Comparison of ENCODE assay signal across 17 mouse cellular contexts in genomic region chr11:31832439-31832980, GRCm38 (mm10). TPM values are rescaled to one million over a fixed set of nuclear protein-coding genes. Genes with fewer than 3 reads are reported as not detected.
DNase-seq lines count a peak whose midpoint lies in the region; ATAC-seq lines count a peak whose summit lies in the region.
"Had no signal": no experiment of that assay in that cellular context is flagged by ENCODE, and none has a peak within 500 bp of the region (broad histone marks: within the 10 kb centered on the region; RNA-seq: fewer than 3 reads in every experiment).

No protein-coding gene starts in this region.

- no peak overlapping the region for H3K4me2 ChIP-seq in heart, embryonic 12.5 days
- no peak overlapping the region for H3K4me2 ChIP-seq in neural tube, embryonic 14.5 days (ENCODE audit: low read depth, low read length)
- H3K4me2 ChIP-seq in liver, embryonic 12.5 days: peak overlapping the region; percentile 56
- H3K4me2 ChIP-seq: heart, embryonic 15.5 days; hindbrain, embryonic 15.5 days; limb, embryonic 12.5 days; midbrain, embryonic 12.5 days; stomach, embryonic 15.5 days had no signal

- H3K4me3 ChIP-seq in heart, embryonic 12.5 days: no peak overlapping the region
- H3K4me3 ChIP-seq in neural tube, embryonic 14.5 days (ENCODE audit: low read depth, low read length): no peak overlapping the region
- no peak overlapping the region for H3K4me3 ChIP-seq in liver, embryonic 12.5 days
- H3K4me3 ChIP-seq: heart, embryonic 15.5 days; hindbrain, embryonic 15.5 days; limb, embryonic 12.5 days; midbrain, embryonic 12.5 days; stomach, embryonic 15.5 days had no signal

- H3K4me1 ChIP-seq in heart, embryonic 12.5 days (replicated peaks): peaks cover 38% of the 10 kb centered on the region
- no peaks in the 10 kb centered on the region; the same call in 1 of the 2 replicates for H3K4me1 ChIP-seq in neural tube, embryonic 14.5 days (ENCODE audit: control insufficient read depth, insufficient read depth, low read length)
- peaks cover 97% of the 10 kb centered on the region for H3K4me1 ChIP-seq in liver, embryonic 12.5 days

- WGBS in heart, embryonic 12.5 days: 69% methylated on average over 7 of the region's 7 CpGs
- WGBS in neural tube, embryonic 14.5 days: 87% methylated on average over 7 of the region's 7 CpGs
- 76% methylated on average over 7 of the region's 7 CpGs for WGBS in liver, embryonic 12.5 days (ENCODE audit: insufficient replicate concordance)

- no peak for ATAC-seq in heart, embryonic 12.5 days (ENCODE audit: insufficient number of reproducible peaks, low FRiP score)
- ATAC-seq in neural tube, embryonic 14.5 days (ENCODE audit: low read depth): no peak
- no peak for ATAC-seq in liver, embryonic 12.5 days
- ATAC-seq: forebrain, embryonic 14.5 days had no signal

- H3K27me3 ChIP-seq in heart, embryonic 12.5 days (replicated peaks): no peaks in the 10 kb centered on the region
- no peaks in the 10 kb centered on the region for H3K27me3 ChIP-seq in neural tube, embryonic 14.5 days (ENCODE audit: control insufficient read depth, insufficient read depth, low read length)
- no peaks in the 10 kb centered on the region for H3K27me3 ChIP-seq in liver, embryonic 12.5 days (replicated peaks)
- H3K27me3 ChIP-seq: heart, embryonic 15.5 days; hindbrain, embryonic 15.5 days; limb, embryonic 12.5 days; stomach, embryonic 15.5 days had no signal

- no peaks in the 10 kb centered on the region for H3K36me3 ChIP-seq in heart, embryonic 12.5 days
- H3K36me3 ChIP-seq in neural tube, embryonic 14.5 days (ENCODE audit: control insufficient read depth, insufficient read depth, low read length): no peaks in the 10 kb centered on the region
- H3K36me3 ChIP-seq in liver, embryonic 12.5 days: no peaks in the 10 kb centered on the region
- H3K36me3 ChIP-seq: heart, embryonic 15.5 days; hindbrain, embryonic 15.5 days; limb, embryonic 12.5 days; midbrain, embryonic 12.5 days; stomach, embryonic 15.5 days had no signal

- H3K9me3 ChIP-seq in heart, embryonic 12.5 days (replicated peaks): no peaks in the 10 kb centered on the region
- no peaks in the 10 kb centered on the region for H3K9me3 ChIP-seq in neural tube, embryonic 14.5 days (ENCODE audit: control insufficient read depth, low read length)
- H3K9me3 ChIP-seq in liver, embryonic 12.5 days (replicated peaks): no peaks in the 10 kb centered on the region
- H3K9me3 ChIP-seq: heart, embryonic 15.5 days; hindbrain, embryonic 15.5 days; limb, embryonic 12.5 days; midbrain, embryonic 12.5 days; stomach, embryonic 15.5 days had no signal

- no peak overlapping the region for H3K27ac ChIP-seq in heart, embryonic 12.5 days (ENCODE audit: poor library complexity, severe bottlenecking)
- H3K27ac ChIP-seq in neural tube, embryonic 14.5 days (ENCODE audit: low read depth, low read length): 0 out of 2 replicates have a peak overlapping the region, but pooled peaks have one; percentile 10
- peak overlapping the region; percentile 98 for H3K27ac ChIP-seq in liver, embryonic 12.5 days
- H3K27ac ChIP-seq: heart, embryonic 15.5 days; limb, embryonic 12.5 days; stomach, embryonic 15.5 days had no signal

- no peak overlapping the region for H3K9ac ChIP-seq in heart, embryonic 12.5 days
- no peak overlapping the region for H3K9ac ChIP-seq in neural tube, embryonic 14.5 days (replicated peaks; ENCODE audit: low read depth, low read length)
- peak overlapping the region; percentile 64 for H3K9ac ChIP-seq in liver, embryonic 12.5 days
- H3K9ac ChIP-seq: heart, embryonic 15.5 days; hindbrain, embryonic 15.5 days; limb, embryonic 12.5 days; midbrain, embryonic 12.5 days; stomach, embryonic 15.5 days had no signal

- DNase-seq in heart, adult 18-20 months: peak; percentile 49 to 61
- no peak for DNase-seq in neural tube, embryonic 10.5 days (ENCODE audit: extremely low spot score, low spot score)
- DNase-seq in skeletal muscle tissue, adult 2 months (ENCODE audit: low read depth, low spot score): peak; percentile 90
- DNase-seq in c-Kit-positive CD71-positive TER-119-positive erythroid progenitor cells, embryonic 14.5 days (ENCODE audit: low spot score): no peak
- DNase-seq: adrenal gland, postnatal 10 days; cerebellum, adult 2 months; kidney, adult 18-20 months; layer of hippocampus, adult 9-11 months had no signal

RNA-seq across cellular contexts. Expression of gene Cpeb4, which starts 39.5 kb away (rescaled TPM):
- 100 to 1,000 TPM; 103 to 109 TPM for total RNA-seq in heart, adult 18-20 months (2021)
- 13.6 and 16.0 TPM in 2 replicates for polyA plus RNA-seq in heart, embryonic 12.5 days (2016; fragmentation: Nextera tagmentation; extraction: Ambion mirVana)
- polyA plus RNA-seq in neural tube, embryonic 14.5 days (2014; fragmentation: Nextera tagmentation; extraction: Ambion mirVana): 42.6 and 43.4 TPM in 2 replicates
- polyA plus RNA-seq in liver, embryonic 12.5 days (2016; fragmentation: Nextera tagmentation; extraction: Ambion mirVana): 21.5 and 24.7 TPM in 2 replicates

Comparison
In these comparisons a context has a peak if more than half of its experiments do, and no peak if none do; other contexts are left out.
1. DNase-seq: peak in heart, adult 18-20 months (2 of 2) and skeletal muscle tissue, adult 2 months (single experiment); none in neural tube, embryonic 10.5 days (single experiment) and c-Kit-positive CD71-positive TER-119-positive erythroid progenitor cells, embryonic 14.5 days (single experiment).